Mouse (Mus musculus) thymus, adult 18-20 months (tissue): ENCODE measurements around the gene Ccn6.

Experiments used
- DNase-seq, 2 experiments: peaks; one replicate each; pipeline ENCODE4 v3.0.0; 2022; ENCODE audit warnings: mixed read lengths in 2 of 2

Gene Ccn6

DNA sequence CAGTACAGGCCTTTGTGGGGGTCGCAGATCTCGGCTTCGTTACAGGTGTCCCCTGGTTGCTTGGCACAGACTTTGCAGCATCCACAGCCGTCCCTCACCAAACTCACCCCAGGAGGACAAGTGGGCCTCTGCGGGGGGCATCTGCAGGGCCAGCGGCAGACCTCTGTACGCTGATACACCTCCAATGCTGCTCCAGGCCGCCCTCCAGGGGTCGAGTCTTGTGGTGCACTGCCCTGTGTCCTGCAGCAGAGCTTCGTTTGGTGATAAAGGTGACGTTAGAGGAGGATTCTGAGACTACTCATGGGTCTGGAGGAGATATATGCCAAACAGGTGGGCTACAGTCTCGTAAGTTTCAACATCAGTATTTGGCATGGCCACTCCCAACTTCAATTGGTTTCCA, 5.3 kb downstream of the Ccn6 start:
- no peak for DNase-seq

DNA sequence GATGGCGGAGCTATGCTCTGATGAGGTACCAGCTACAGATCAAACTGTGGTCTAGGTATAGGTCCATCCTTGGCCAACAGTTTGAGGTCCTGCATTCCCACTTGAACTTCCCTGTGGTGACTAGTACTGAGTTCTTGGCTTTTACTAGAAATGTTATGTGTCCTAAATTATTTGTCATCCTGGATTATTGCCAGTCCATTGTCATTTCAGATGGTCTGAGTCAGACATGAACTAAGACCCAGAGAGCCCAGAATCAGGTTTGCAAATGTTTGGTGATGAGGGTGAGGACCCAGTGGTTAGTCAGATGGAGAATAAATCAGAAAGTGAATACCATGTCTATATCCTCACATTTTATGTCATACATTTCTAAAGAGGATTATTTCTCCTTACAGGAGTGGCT, 6.3 kb downstream of the Ccn6 start:
- no peak for DNase-seq

DNA sequence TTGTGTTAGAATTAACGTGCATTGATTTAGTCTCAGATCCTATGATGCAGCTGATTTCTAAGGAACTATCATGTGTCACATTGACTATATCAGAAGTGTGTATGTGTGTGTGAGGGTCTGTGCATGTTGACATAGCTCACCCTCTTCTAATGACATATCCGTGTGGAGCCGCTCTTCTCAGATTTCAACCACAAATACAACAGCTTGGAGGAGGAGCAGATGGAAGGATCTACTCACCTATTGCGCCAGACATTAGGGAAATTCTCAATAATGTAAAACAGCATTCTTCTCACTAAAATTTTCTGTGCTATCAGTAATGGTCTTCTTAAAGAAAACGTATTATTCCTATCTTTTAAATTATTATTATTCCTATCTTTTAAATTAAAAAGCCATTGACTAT, 6.9 kb downstream of the Ccn6 start:
- no peak for DNase-seq

DNA sequence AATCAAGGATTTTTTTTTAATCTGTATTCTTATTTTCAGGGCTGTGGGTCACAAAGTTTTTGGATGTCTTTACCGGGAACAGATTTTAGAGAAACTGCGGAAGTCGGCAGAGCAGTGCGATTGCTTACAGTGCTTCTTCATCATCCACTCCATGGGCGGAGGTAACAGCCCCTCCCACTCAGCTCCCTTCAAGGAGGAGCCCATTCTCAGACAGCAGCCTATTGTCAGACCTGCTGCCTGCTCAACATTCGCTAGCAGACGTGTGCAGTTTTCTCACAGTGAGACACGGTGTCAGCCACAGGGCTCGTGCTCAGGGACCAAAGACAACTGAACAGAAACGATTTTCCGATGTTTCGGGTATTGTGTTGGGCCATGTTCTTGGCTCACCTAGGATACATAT, 21.4 kb downstream of the Ccn6 start:
- DNase-seq: no peak

DNA sequence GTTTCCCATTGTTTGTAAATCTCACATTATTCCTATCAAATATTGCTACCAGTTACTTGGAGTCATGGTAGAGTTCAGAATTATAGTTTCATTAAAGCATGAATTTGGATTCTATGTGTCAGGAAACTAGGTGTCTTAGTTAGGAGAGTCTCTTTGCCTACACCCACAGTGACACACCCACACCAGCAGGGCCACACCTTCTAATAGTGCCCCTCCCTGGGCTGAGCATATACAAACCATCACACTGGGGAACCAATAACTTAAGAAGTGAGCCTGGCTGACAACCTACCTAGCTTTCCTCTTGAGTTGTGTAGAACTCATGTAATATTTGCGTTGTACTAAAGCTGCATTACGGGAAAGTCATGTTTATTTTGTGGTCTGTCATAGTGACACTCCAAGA, 22.2 kb downstream of the Ccn6 start:
- DNase-seq: no peak

DNA sequence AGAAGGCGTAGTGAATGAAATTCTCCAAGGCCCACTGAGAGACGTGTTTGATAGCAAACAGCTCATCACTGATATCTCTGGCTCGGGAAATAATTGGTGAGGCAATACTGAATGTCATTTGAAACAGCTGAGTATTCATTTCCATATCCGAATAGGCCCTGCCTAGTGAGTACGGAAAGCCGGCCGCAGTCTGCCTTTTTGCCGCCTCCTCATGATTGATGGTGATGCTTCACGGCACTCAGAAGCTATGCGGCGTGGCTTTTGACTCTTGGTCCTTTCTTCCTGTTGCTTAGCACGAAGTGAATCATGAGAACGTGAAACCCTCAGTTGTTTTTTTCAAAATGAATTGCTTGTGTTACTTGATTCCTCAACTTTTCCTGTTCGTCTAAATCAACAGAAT, 22.8 kb downstream of the Ccn6 start:
- no peak for DNase-seq

DNA sequence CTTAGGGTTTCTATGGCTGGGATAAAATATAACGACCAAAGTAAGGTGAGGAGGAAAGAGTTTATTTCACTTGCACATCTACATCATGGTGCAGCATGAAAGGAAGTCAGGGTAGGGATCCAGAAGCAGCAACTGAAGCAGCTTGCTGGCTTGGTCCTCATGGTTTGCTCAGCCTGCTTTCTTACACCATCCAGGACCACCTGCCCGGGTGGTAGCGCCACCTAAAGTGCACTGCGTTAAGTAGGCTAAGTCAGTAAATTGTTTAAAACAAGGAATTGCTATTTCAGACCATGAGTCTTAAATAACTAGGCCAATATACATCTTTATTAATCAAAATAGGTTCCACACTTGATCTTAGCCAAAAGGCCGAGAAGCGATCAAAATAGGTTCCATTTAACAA, 24.8 kb downstream of the Ccn6 start:
- no peak for DNase-seq

DNA sequence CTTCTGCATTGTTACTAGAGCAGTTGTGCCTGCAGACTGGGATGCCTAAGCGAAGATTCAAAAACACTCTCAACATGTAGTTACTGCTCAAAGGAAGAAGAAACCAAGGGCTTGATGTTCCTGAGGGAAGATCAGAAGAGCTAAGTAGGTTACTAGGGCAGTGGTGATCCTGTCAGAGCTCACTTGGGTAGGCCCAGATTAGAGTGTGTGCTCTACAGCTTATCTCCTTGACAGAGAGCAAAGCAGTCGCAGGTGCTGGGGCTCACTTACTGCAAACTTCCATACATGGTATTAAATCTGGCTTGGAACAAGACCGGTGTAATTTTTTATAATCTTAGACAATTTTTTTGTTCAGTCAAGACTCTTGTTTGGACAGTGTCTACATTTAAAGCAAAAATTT, 25.8 kb downstream of the Ccn6 start:
- peak in 1 of 2 experiments; percentile 62 for DNase-seq

DNA sequence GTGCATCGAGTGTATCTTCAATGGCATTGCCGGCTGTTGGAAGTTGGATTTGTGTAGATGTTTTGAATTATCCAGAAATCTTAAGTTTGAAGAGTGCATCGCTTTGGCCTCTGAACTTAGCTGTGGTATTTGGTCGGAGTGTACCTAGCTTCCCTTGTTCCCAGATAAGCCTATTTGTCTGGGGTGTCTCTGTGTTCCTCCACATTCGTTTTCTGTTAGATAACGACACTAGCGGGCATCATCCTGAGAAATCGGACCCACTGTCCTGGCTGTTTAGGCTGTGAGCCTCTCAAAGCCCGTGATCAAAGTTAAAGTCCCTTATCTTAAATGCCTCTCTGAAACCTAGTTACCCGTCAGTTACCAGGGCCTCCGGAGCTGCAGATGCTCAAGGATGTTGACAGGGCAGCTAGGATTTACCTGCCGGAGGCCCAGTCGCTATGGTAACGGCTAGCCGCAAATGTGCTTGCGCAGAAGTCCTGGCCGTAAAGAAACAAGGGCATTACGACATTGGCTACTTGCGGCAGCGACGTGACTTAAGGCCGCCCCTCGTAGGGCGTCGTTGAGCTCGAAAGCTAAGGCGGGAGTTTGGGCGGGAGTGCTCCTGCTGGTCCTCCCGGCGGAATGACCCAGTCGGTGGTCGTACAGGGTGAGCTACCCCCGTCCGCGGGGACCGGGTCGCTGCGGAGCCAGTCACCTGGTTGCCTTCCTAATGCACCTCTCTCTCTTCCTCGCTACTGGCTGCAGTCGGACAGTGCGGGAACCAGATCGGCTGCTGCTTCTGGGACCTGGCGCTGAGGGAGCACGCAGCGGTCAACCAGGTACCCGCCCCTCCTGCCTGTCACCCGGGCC, 29.9 kb downstream of the Ccn6 start, which contains the start of the genes Fam229b and Tube1:
Gene Fam229b, minus strand, starts transcription at position 453 of the 849 bp plus-strand sequence.
Gene Tube1, plus strand, starts transcription at position 515 of the 849 bp plus-strand sequence.
- DNase-seq: peak; percentile 85 to 92

DNA sequence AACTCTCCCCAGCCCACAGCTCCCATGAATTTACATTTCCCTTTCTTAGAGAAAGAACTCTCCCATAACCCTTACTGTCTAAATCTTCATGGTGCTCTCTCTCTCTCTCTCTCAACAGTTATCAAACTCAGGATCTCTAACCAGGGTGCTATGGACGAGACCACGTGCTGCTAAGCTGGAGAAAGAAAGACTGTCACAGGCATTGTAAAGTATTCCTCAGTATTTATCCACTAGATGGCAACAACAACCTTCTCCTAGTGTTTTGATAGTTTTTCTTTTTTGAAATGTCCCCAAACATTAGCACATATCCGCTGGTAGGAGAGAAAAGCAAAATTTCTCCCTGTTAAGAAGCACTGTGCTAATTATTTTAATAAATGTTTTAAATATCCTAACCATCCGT, 42.2 kb downstream of the Ccn6 start:
- no peak for DNase-seq

DNA sequence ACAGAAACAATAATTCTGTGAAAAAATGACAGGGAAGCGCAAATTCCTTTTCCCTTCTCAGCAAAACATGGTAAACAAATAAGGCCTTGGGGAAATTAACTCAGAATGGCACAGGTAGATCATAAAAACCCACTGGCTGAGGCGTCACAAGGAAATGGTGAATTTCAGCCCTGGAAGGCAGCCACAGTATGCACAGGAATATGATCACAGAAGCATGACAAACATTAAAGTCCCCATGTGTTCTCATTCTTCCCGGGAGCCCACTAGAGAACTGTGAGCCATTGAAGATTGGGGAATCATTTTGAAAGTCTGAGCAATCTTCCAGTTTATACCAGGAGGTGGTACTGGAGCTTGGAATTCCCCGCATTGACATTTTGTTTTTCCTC, 54.1 kb downstream of the Ccn6 start:
- no peak for DNase-seq

DNA sequence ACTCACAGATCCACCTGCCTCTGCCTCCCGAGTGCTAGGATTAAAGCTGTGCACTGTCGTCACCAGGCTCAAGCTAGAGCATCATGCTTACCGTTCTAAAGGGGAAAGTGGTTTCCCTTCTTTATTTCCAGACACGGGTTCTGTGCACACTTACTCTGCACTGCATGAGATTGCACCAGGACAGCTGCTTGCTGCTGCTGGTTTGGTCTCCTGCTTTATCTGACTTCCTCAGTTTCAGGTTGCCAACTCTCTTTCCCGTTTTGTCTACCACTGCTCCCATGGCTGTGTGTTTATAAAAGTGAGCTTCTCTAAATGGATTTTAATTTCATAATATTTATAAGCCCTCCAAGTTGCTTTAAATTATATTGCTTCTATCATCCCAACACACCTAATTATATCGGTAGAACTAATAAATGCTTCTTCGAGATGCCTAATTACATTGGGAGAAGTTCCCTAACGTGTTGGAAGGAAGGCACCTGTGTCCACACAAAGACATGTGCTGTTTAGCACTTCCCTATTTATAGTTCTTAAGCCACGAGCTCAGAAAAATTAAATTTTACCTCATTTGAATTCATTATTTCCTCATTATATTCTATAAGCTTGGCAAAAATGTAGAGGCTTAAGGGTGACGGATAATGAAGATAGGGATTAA, 54.6 kb downstream of the Ccn6 start:
- no peak for DNase-seq

DNA sequence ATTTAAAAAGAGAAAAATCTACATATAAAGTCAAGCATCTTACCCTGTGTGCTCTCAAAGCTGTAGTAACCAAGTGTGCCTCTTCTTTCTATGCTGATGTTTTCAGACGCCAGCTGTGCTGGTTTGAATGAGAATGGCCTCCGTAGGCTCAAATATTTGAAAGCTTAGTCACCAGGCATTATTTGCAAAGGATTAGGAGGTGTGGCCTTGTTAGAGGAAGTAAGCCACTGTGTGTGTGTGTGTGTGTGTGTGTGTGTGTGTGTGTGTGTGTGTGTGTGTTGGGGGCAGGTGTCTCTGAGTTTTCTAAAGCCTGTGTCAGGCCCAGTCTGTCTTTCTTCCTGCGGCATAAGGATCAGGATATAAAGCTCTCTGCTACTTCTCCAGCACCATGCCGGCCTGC, 56.7 kb downstream of the Ccn6 start:
- no peak for DNase-seq

DNA sequence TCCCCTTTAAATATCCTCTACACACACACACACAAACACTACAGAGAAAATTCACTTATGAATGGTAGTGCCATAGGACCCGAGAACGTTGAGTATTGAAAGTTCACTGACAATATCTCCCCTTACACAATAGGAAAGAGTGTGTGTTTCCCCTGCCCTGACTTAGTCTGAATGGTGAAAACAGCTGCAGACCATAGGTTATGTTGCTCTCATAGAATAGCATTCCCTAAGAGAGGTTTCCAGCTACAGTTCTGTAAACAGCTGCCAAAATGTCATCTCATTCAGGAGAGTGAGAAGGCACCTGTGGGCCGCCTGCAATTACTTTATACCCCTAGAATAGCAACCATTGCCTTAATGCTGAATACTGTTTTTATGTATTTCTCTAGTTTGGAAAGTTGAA, 57.2 kb downstream of the Ccn6 start:
- no peak for DNase-seq

DNA sequence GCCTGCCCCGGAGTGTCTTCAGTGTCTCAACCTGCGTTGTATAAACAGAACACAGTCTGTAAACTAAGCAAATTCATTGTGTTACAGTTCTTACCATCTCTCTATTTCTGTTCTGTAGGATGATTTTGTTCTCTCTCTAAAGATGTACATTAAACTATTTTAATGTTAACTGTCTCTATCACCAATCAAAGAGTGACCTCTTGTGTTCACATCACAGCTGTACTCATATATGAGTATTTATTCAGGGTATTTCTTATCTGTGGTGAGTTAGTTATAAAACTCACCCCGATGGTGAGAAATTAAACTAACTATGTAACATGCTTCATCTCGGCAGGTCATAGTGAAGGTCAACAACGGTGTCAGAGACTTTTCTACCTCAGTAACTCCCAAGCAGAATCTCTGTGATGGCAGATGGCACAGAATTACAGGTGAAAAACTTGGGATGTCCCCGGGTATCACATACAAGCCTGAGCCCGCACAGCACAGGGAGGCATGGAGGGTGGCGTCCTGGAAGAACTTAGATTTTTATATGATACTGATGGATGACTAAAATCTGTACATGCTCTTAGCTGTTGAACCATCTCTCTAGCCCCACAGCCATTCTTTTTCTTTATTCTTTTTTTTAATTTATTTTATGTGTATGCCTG, 58.7 kb downstream of the Ccn6 start:
- no peak for DNase-seq
